Mouse (Mus musculus) heart, adult 18-20 months (tissue): ENCODE results near the gene Nckap5. TPM values are rescaled to one million over a fixed set of nuclear protein-coding genes. Genes with fewer than 3 reads are reported as not detected.

ENCODE experiments used
- DNase-seq, 2 experiments: peaks; one replicate each; pipeline ENCODE4 v3.0.0; 2021 to 2022; ENCODE audit warnings: mixed read lengths in 1 of 2
- total RNA-seq, 2 experiments: library from RNA; stranded (reverse); gene quantifications; 2 replicates each; pipeline ENCODE4 v1.2.3; 2021

Gene Nckap5
- total RNA-seq, 2 experiments from 2014 or later: 8.8 to 10.9 TPM

DNA sequence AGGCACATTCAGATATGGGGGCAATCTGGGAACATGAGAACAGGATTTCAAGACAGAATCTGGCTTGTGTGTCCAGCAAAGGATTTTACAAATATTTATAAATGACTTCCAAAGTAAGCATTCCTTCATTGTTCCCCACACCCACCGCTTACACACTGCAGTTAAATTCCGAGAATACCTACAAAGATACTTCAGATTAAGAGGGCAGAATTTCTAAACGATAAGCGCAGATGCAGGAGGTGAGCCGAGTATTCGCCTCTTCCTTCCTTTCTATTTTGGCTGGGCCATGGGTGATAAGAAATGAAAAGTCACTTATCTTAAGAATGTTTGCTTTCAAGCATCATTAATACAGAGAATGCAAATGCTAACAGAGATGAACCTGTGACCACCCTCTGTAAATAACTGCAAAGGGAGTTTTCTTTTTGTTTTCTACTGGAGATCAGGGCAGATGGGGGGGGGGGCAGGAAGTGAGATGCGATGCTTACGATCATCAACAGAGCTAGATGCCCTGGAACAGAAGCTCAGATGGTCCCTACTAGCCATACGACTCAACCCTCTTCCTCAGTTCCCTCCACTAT lies 213.0 kb downstream of the Nckap5 start:
- DNase-seq: no peak

DNA sequence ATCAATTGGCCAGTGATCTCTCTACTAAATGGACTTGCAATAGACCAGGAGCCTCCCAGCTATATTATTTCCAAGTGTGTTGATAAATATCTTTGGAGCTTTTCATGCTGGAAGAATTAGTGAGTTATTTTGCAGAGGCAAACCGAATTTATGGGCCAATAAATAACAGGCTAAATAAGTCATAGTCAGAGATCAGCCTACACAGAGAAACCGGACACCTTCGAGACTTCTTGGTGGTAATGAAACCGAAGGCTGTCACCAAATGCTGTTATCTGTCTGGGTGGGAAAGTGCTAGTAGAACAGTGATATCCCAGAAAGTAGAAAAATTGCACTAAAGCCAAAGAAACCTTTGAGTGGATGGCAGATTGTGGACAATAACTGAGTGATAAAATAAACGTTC lies 213.6 kb downstream of the Nckap5 start:
- no peak for DNase-seq

DNA sequence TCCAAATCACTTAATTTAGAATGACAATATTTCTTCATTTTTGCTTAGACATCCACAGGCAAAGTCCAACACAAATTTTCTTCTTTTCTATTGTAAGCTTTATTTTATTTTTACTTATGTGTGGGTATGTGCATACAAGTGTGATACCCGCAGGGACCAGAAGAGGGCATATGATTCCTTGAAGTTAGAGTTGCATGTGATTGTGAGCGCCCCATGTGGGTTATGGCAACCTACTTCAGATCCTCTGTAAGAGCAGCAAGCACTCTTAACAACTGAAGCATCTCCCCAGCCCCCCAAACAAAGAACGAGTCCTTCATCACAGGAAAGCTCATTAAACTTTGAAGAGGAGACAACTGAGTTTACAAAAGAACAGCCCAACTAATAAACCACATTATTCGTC lies 217.7 kb downstream of the Nckap5 start:
- DNase-seq: no peak

DNA sequence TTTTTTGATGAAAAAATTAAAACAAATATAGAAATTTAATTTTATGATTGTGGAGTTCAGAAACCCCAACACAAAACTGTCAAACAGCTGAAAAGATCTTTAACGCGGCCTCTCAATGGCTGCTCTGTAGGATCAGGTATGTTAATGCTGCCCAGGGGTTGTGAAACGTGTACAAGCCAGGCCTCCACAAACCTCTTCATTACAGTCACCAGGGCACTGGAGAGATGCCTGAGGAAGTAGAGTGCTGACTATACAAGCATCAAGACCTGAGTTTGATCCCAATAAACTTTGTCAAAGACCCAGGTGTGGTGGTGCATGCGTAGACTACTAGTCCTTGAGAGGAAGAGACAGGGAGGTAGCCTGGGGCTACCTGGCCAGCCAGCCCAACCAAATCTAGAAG lies 222.0 kb downstream of the Nckap5 start:
- no peak for DNase-seq

- no peak for DNase-seq
These were observed 224.2 kb downstream of the Nckap5 start for GRCm38 (mm10) chr1:126606189-126607080.

- DNase-seq: no peak
These were observed 226.0 kb downstream of the Nckap5 start for GRCm38 (mm10) chr1:126604551-126604950.

GRCm38 (mm10) chr1:126603771-126604515 lies 226.7 kb downstream of the Nckap5 start:
- DNase-seq: no peak

GRCm38 (mm10) chr1:126600596-126600995 lies 230.0 kb downstream of the Nckap5 start:
- no peak for DNase-seq

DNA sequence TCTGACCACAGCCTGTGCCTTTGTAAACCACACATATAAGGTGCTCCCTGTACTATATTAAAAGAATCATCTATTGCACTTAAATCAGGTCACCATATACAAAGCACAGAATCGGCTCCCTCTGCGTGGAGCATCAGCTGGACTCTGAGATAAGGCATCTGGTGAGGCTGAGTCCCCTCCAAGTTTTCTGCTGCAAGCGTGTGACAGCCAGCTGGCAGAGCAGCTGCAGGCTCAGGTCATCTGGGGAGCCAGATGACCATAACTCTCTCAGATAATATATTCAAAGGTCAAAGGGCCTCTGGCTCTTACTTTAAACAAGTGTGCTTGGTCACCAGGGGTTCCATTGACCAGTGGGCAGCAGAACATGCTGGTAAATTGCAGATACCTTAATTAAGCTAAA lies 233.2 kb downstream of the Nckap5 start:
- DNase-seq: peak; percentile 42 to 58

- DNase-seq: no peak
These were observed 235.8 kb downstream of the Nckap5 start for GRCm38 (mm10) chr1:126594796-126595195.

DNA sequence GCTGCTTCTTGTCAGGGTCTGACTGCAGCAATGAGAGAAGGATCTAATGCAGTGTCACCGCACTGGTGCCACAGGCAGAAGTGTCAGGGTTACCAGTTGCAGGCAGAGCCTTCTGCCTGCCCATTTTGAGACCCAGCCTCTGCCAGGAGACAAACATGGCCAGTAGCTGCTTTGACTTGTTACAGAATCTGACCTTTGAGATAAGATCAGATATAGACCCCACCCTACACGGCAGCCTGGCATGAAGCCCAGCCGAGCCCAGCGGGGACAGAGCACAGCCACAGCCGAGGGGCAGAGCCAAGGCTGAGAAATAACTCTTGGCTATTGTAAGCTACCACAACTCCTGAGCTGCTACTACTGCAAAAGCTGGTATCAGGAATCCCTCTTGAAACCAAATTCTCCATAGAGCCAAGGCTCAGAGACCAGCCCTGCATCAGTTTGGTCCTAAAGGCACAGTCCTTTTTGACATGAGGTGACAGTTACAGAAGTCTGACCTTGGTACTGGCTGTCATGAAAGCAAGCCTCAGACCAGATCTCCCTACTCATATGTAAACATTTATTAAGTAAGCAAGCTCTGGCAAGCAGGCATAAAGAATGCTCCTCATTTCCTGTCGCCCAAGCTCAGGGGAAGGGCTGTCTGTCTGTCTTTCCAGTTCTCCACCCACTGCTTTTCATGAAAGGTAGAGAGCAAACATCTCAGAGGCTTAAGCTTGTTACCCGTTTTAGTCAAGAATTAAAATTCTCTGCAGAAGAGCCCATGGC lies 237.4 kb downstream of the Nckap5 start:
- DNase-seq: peak in 1 of 2 experiments; percentile 11

GRCm38 (mm10) chr1:126590911-126591310 lies 239.7 kb downstream of the Nckap5 start:
- no peak for DNase-seq

DNA sequence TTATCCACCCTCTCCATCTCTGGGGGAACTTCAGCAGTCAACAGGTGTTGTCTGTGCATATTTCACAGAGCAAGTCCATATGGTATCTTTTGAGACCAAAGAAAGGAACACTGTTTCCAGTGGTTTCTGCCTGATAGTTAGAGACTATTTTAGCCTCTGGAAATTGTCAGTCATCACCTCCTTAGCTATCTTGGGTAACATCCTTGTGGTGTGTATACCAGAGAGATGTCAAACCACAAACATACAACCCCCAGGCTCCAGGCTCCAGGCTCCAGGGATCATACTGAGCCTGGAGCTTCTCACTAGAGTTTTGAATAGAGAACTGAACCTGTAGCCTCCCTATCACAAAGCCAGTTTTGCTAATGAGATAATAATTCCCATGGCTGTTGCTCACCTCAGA lies 252.4 kb downstream of the Nckap5 start:
- no peak for DNase-seq

DNA sequence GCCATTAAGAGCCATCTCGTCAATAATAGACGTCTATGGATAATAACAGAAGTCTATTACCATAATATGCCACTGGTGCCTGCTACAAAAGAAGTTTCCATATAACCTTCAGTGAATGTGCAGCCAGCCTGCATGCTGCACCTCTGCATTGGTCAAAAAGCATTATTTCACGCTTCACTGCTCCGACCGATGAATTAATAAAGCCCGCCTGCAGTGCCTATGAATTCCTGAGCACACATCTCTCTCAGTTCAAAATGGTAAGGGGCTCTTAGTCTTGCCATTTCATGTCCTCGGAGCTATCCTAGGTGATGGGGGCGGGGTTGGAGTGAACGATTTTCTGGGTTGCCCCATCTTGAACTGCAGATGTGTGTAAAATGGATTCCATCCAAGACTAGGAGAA lies 256.3 kb downstream of the Nckap5 start:
- DNase-seq: no peak

DNA sequence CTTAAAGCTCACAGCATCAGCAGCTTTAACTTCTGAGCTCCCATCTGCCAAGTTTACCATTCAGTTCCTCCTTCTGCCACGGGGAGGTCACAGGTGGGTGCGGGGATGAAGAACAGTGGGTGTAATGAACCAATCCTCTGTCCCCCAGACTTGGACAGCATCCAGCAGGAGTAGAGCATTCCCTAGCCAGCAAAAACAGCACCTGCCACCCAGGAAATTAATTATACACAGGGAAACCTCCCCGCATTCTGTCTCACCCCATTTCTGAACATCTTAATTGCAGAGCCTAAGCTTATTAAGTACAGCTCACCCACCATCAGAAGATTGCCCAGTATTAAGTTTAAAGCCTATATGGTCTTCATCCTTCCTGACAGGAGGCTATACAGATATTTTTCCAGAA lies 256.9 kb downstream of the Nckap5 start:
- DNase-seq: no peak

GRCm38 (mm10) chr1:126573097-126573496 lies 257.5 kb downstream of the Nckap5 start:
- DNase-seq: no peak

DNA sequence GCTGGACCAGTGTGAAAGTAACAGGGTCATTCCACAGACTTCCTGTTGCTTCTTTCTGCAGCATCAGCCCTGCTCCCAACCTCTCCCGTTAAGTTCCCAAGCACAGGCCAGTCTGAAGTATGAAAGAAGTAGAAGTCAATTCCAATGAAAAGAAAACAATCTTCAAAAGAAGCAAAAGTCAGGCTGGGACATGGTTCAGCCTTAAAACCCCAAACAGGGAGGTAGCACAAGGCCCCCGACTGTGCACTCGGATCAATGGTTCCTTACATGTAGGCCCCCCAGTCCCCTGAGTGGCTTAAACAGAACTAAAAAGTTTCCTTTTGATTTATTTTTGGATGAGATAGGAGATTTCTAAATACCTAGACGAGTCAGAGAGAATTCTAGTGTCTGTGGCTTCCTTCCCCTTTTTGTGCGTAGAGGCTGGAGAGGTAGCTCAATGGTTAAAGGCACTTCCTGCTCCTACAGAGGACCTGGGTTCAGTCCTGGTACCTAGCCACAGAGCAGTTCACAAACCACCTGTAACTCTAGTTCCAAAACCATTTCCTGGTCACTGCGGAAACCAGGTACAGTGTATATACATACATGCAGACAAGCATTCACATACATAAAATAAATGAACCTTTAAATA lies 260.9 kb downstream of the Nckap5 start:
- no peak for DNase-seq

DNA sequence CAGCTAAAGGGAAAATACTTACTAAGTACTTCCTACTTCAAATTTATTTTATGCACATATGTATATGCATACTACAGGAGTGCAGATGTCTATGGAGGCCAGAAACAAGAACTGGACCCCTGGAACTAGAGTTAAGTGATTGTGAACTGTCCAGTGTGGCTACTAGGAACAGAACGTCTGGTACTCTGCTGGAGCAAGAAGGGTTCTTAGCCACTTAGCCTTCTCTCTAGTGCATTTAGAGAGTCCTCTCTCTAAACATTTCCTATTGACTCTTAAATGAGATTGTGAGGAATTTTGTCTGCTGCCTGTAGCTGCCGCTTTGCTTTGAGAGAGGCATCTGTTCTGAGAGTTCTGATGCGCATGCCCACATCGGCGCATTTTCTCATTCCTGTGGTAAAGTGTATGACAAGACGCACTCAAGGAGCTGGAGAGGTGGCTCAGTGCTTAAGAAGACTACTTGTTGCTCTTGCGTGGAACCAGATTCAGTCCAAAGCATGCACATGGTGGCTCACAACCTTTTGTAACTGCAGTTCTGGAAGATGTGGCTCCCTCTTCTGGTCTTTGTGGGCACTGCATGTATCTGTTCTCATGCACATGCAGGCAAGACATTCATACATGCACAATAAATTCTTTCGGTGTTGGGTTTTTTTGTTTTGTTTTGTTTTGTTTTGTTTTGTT lies 261.9 kb downstream of the Nckap5 start:
- DNase-seq: peak in 1 of 2 experiments; percentile 36

GRCm38 (mm10) chr1:126565151-126565725 lies 265.4 kb downstream of the Nckap5 start:
- no peak for DNase-seq

GRCm38 (mm10) chr1:126560931-126561330 lies 269.7 kb downstream of the Nckap5 start:
- no peak for DNase-seq

- DNase-seq: no peak
These were observed 272.8 kb downstream of the Nckap5 start for GRCm38 (mm10) chr1:126557791-126558294.
